Mouse (Mus musculus) hindlimb bud, embryonic 11.5 days (tissue): ENCODE measurements around the gene Parva.

Experiments
- DNase-seq: peaks from one replicate; pipeline ENCODE4 v3.0.0-alpha.2; 2012; ENCODE audit warnings: low read depth, low spot score; ENCODE audit errors: extremely low spot score

Parva gene

DNA sequence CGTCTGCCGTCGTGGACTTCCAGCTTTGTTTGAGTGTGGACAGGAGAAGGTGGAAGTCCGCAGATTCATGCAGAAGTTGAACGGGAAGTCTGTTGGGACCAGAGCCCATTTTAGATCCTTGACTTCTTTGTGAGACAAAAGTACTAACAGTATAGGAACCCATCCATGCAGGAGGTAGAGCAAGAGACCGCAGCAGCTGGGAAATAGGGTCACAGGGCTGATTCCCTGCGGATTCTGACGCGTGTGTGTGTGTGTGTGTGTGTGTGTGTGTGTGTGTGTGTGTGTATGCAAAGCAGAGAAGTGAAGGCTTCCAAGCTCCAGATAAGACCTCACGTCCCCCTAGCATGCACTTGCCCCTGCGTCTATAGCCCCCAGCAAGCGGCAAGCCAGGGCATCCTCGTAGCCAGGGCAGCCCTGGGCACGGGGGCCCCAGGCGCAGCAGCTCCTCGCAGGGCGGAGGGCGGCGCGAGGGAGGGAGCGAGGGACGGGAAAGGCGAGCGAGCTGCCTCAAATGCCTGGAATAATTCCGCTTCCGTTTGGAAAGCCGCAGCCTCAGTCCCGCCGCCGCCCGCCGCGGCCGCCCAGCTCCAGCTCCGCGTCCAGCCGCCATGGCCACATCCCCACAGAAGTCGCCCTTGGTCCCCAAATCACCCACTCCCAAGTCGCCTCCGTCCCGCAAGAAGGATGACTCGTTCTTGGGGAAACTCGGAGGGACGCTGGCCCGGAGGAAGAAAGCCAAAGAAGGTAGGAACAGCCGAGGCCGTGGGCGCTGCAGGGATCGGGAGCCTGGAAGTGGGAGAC is at the start of gene Parva:
TSS of gene Parva (plus strand) at position 149 of the 801 bp plus-strand sequence.
- DNase-seq = no peak

DNA sequence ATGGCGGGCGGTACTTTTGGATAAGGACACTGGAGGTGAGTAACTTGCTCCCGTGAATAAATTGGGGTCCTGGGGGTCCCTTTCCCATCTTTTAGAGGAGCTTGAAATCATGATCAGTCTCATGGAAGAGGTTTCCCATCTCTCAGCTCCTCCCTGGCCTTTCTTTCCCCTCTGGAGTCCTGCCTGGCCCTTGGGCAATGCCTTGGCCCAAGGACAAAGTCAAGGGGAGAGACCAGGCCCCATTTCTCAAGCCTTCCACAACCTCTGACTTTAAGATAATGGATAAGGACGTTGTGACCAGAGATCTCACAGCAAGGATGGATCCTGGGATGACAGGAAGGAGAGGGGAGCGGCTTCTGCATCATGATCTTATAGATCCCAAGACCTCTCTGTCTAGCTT is 49.2 kb upstream of the Parva start:
- DNase-seq = no peak

DNA sequence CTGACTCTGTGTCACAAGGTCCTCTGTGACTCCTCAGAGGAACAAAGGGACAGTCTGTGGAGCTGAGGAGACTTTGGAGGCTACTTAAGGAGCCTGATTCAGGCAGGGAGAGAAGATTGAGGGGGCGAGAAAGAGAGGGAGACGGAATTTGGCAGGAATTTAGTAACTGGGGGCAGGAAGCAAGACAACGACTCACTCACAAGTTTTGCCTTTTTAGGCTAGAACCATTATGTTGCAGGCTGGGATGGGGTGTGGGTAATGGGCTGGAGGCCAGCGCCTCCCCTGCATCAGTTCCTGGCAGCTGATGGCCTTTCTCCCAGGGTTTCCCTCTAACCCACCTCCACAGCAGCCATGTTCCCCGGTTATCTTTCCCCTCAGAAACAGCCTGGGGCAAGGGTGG is 48.8 kb upstream of the Parva start:
- DNase-seq = no peak

DNA sequence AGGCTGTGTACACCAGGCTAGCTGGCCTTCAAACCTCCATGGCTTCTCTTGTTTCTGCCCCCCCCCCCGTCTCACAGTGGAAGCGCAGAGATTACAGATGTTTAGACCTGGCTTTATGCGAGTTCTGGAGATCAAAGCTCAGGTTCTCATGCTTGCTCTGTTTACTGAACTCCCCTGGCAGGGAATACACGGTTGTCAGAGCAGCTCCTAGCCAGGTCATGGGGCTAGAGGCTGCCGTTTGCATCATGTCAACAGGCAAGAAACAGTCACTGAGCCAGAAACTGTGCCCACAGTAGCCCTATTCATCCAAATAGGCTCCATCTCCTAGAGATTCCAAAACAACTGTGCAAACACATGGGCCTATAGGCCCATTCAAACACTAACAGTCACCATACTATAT is 40.8 kb upstream of the Parva start:
- DNase-seq = no peak

DNA sequence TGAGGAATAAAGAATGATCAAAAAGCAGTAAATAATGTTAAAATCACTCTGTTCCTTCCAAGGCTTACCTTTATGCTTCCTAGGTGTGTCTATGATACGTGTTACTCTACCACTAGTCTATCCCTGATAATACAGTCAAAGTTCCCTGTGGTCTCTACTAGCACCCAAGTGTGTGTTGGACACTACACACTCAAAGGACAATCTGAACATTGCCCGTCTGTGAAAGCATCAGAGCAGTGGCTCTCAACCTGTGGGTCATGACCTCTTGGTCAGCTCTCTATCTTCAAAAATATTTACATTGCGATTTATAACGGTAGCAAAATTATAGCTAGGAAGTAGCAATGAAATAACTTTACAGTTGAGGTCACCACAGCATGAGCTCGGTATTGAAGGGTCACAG is 39.4 kb upstream of the Parva start:
- no peak for DNase-seq

DNA sequence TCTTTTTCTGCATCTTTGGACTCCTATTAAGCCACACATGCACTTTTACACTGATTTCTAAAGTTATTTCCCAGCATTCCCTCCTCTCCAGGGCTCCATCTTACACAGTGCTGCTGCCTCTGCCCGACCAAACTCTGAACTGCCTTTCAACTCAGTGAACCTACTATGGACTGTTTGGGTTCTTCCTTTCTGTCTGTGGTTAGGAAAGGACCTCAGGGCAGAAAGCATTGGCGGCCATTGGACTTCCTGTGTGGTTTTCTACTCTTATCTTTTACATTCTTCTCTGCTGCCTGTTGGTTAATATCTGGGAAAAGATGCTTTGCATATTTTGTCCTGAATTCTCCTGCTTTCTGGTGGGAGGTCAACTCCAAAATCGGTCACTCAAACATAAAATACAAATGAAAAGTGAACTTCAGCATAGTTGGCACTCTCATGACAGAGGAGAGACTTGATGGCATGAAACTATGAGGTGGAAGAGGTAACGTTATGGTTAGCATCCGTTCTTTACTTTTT is 38.9 kb upstream of the Parva start:
- no peak for DNase-seq

DNA sequence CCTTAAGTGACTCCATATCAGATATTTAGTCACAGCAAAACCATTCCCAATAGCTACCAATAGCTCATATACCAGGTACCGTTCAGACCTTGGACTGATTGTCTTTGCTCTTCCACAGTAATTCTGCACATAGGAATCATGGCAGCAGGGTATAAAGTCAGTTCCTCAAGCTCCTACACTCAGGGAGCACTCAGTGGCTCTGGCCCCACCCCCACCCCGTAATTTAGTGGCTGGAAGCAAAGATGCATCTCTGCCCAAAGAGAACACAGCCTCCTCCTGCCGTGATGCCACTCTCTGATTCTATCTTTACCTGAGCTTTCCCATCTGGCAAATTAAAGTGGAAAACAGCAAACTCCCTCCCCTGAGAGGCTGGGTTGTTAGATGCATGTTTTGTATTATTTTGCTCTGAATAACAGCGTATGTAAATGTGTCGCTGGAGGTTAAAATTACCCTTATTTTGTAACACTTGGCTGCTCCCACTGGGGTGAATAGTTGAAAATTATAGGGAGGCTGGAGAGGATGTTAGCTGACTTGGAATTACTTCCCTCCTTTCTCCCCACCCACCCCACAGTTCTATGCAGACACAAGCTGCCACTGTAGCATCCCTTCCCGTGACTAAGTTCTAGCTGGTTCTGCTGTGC is 37.6 kb upstream of the Parva start:
- DNase-seq = no peak

DNA sequence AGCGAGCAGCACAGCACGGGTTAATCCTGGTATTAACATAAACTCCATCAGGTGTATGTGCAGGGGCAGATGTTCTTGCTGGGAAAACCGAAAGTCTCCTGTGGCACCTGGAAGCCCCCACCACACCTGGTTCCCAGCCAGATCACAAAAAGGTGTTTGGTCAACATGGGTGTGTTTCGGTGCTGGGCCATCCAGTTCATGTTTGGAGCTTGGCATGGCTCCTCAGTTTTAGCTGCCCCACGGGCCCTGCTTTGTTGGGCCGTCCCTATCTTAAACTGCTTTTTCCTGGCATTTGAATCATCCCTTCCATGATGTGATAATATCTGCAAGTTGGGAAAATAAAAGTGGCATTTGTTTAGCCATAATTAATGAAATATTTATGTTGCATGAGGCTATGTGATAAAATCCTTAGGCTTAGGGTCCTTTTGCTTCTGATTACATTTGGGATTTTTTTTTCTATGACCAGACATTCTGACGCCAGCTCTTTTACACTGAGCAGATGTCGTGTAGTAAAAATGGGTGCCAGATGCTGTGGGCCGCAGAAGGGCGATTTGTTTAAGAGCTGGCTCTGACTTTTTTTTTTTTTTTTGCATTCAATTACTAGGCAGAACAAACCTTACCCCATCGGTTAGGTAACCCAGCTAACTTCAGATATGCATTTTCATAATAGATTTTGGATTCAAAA is 36.9 kb upstream of the Parva start:
- peak; percentile 54 for DNase-seq

DNA sequence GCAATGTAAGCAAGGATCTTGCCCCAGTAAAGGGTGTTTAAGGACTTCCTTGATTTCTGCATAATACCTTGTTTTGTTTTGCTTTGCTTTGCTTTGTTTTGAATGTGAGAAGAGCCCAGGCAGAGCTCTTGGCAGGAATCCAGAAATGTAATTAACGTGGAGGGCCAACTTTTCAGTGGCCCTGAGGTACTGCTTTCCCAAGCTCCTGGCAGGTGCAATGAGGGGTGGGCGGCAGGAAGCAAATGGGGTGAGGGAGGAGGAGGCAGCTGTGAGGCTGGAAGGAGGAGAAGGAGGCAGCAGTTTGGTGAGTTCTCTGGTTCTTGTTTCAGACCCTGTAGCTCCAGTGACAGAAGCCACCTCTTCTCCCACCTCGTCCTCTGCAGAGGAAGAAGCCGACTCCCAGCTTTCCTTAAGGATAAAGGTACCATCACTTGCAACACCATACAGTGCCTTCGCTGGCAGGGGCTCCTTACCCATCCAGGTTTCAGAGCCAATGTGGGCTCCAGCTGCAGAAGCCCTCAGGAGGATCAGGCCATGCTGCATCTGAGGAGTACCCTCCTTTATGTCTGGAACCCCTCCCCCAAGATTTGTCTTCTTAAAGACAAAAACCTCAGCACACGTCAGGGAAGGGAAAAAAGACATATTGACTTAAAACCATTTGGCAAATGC is 36.2 kb upstream of the Parva start:
- DNase-seq = peak; percentile 63

DNA sequence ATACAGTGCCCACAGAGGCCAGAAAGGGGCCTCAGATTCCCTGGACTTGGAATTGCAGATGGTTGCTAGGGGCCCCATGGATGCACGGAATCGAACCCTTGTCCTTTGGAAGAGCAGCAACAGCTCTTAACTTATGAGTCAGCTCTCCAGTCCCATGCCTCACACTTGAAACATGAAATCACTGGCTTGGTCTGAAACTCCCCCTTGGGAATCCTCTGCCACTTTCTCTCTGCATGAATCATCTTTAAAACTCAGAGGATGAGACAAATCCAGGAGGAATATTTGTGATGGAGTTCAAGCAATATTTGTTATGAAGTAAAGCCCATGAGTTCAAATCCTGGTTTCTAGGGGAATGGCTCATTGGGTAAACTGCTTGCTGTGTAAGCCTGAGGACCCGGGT is 29.5 kb upstream of the Parva start:
- no peak for DNase-seq

DNA sequence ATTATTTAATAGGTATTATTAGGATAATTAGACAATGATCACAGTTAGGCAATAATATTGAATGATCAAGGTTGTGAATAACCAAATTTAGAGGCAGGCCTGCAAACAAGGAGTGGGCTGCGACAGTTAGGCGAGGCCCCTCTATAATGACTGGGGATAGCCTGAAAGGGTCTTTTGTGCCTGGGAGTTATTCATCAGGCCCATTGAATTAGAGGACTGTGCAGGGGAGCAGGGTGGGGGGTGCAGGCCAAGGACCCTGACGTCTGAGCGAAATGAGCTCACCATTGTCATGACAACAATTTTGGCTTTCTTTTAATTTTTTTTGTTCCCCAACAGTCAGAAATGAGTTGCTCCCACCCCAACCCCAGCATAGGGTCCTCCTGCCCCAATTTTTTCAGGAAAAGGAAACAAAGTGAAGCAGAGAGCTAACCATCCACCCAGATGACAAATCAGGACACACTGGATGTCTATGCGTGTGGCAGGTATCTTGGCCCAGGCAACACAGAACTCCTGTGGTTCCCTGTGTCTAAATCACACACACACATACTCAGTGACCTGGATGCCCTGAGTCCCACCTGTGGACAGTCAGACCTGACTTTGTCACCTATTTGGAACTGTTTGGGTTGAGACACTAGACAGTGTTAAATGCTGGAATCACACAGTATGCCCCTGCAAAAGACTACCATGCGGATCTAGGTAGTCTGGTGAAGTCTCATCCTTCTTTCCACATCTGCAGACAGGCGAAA is 27.7 kb upstream of the Parva start:
- DNase-seq = no peak

DNA sequence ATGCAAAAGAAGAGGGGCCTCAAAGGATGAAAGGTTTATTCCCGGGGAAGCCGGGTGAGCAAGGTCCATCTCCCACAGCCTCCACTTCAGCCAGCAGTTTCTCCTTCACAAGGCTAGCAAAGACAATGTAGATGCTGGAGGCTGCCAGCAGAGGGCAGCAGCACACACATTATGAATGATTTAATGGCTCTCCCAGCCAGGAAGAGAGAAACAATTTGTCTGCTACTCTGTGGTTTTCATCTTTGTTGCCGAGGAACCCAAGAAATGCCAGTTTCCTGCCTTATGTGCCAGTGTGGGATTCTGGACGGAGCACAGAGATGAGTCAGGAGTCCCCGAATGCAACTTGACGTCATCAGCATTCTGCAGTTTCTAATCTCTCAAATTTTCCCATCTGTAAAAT is 27.1 kb upstream of the Parva start:
- DNase-seq = peak; percentile 53

DNA sequence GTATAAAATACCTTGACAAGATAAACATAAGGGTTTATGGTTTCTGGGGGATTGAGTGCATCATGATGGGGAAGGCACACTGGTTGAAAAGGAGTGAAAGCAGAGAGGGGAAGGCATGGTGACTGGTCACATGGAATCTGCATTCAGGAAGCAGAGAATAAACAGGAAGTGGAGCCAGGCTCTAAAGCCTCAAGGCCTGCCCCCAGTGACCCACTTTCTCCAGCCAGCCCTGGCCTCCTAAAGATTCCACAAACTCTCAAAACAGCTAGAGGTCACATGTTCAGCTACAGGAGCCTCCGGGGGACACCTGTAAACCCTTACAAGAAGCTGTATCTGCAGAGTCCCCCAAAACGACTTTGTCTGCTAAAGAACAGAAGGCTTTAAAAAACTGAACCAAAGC is 22.2 kb upstream of the Parva start:
- no peak for DNase-seq

DNA sequence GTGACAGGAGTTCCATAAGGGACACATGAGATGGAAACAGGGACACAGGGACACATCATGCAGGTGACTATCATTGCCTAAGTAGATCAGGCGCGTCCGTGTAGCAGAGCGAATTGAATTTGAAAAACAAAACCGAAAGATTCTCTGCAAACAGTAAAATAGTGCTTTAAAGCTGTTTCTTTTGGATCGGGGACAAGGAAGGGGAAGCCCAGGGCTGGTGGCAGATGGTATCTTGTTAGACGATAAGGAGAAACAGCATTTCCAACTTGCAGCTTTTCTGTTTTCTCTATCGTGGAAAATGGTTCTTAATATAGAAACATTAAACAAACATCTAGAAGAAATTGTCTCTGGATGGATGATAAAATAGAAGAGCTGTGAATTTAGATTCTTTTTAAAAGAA is 21.7 kb upstream of the Parva start:
- DNase-seq = no peak

DNA sequence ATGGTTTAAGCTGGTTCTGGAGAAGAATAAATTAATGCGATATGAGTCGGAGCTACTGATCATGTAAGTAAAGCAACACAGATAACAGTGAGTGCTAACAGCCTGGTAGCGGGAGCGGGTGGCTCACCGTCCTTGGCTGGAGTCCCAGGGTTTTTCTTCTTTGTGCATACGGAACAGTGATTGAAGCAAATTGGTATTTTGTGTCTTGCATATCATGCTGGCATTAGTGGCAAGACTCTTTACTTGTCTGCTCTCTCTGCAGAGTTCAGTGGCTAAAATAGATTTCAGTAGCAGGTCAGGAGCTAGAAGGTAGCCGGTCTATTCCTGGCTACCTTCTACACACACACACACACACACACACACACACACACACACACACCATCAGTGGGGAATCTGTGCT is 19.7 kb upstream of the Parva start:
- no peak for DNase-seq

DNA sequence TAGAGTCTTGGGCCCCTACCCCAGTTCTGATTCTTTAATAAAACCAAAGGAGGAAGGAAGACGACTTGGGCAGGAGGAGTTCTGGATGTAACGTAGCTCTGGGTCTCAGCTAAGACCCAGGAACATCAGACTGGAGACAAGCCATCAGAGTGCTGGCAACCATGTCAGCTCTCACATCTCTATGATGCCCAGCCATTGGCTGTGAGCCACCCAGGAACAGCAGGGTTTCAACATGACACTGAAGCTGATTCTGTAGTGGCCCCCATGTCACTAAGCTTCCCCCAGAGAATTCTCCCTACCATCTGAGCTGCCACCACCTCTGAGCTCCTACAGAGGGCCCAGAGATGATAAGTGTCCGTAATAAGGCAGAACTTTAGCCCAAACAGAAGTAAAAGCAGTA is 17.3 kb upstream of the Parva start:
- DNase-seq = no peak

DNA sequence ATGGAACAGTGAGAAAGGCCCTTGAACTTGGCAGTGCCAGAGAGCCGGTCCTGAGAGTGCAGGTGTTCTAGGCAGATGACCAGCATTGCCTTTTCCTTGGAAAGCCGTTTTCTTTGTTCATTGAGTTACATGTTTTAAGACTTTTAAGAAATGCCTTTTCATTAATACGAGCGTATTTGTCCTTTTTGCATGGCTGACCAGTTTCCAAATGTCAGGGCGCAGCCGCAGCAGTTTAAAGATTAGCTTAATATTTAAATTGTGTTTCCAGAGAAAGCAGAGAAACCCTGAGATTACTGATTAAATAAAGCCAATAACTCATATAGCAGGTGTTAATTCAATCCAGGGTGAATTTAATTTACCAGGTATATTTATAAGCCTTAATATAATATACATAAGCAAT is 14.0 kb upstream of the Parva start:
- no peak for DNase-seq

DNA sequence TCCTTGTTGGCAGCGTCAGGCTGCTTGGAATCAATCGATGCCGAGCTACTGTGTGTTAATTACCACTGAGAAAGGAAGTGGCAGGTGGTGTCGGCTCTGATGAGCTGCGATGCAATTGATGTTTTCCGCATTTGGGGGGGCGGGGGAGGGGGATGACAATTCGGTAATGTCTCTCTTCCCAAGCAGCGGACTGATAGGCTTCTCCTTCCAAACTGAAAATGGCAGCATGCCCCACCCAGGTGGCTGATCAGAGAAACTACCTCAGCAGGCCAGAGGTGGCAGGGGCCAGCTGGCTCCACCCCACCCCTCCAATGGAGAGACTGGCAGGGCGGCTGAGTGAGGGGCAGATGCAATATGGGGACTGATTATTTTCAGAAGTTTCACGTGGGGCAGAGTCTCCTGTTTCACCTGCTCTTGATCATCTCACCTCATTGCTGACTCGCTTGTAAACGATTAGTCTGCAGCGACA is 11.2 kb upstream of the Parva start:
- no peak for DNase-seq

DNA sequence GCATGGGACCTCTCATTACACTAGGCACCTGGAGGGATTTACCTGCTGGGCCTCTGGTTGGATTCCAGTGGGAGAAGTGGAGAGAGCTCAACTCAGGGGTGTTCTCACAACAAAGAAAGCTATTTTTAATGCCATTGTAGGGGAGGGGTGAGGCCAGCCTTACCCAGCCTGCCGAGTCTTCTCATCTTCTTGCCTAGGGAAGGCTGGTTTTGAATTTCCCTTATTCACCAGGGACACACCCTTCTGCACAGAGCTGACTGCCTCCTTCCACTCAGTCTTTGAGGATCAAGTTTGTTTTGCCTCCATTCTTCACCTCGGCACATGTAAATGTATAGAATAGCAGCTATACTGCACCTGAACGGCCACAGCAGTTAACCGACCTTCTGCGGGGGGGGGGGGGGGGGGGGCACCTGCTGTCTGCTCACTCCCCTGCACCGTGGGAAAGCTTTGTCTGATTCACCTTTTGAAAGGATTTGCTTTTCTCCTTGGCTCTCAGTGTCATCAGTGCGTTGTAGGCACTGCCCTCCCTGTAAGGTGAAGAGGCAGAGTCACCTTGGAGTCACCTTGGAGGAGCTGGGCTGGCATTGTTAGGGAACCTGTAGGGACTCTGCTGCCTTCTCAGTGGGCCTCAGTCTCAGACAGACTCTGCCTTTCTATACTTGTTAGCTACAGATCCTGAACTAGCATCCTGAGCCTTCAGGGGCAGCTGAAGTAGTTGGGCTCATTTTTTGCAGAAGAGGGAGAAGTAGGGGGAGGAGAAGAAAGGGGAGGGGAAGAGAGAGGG is 10.4 kb upstream of the Parva start:
- no peak for DNase-seq

DNA sequence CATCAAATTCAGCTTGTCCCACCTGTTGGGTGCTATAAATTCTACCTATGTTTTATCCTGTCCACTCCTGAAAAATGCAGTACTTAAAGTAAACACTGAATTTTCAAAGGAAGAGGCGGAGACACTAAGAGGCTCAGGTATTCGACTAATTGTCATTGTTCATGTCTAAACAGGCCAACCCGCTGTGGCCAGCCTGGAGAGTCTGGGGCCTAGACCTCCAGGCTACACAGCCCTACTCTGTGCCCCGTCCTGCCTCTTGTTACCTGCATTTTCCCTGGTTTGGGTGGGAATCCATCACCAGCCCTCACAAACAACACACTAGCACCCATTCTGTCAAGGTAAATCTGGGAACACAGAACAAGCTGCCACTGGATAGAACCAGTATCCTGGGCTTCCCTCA is 9.7 kb upstream of the Parva start:
- no peak for DNase-seq
